Mouse (Mus musculus): Measurements from ENCODE around the gene Astl.

Astl gene

DNA sequence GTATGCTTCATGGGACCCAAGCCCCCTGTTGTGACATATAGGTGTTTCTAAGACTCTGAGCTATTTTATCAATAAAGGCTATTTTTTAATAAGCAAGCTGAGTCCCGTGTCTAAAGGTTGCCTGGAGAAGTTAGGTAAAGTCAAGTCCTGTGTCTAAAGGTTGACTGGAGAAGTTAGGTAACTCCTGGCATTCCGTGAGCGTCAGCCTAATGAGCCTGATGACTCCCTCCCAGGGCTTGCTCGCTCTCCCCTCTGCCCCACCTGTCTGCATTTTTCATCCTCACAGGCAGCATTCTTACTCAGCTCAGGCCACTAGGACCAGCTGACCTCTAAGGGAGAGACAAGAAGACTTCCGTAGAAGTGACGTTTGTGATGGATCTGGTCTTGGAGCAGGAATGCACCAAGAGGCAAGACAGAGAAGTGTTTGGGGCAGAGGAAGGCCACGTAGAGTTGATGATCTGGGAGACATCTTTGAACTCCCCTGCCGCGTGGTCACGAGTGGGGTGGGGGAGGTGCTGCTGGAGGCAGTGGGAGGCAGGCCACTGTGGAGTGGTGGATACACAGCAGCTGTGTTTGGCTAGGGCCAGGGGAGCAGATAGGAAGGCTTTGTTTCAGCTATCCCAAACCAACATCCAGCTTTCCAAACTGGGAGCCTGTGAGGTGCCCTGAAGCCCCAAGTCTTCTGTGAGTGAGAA, 28.8 kb downstream of the Astl start:
- no peak for DNase-seq (ENCODE audit: low spot score in 2 of 2)

DNA sequence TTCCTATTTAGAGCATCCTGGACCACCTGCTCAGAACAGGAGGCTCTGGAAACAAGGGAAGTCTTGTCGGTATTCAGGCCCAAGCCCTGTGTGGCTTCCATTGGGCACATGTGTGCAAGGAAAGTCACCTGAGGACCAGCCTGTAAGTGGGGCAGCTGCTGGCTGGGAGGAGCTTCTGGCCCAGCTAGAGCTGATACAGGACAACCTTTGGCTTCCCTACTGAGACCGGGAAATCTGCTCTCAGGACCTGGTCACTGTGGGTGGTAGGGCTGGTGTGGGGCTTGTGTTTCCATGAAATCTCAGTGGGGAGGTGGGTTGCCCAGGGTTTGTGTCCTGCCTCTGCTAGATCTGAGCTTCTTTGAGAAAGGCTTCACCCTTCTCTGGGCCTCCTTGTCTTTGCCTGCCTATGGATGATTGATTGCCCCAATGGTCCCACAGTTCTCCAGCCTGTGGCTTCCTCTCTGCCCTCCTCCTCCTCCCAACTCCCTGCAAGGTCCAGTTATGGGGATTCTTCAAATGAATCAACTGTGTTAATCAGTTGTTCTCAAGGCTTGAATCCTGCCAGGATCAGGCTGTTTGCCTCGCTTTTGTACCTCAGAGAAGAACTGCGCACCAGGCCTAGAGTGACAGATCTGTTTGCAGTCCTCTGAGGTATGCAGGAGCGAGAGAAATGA, 31.4 kb downstream of the Astl start:
- no peak for DNase-seq (ENCODE audit: low spot score in 2 of 2)

DNA sequence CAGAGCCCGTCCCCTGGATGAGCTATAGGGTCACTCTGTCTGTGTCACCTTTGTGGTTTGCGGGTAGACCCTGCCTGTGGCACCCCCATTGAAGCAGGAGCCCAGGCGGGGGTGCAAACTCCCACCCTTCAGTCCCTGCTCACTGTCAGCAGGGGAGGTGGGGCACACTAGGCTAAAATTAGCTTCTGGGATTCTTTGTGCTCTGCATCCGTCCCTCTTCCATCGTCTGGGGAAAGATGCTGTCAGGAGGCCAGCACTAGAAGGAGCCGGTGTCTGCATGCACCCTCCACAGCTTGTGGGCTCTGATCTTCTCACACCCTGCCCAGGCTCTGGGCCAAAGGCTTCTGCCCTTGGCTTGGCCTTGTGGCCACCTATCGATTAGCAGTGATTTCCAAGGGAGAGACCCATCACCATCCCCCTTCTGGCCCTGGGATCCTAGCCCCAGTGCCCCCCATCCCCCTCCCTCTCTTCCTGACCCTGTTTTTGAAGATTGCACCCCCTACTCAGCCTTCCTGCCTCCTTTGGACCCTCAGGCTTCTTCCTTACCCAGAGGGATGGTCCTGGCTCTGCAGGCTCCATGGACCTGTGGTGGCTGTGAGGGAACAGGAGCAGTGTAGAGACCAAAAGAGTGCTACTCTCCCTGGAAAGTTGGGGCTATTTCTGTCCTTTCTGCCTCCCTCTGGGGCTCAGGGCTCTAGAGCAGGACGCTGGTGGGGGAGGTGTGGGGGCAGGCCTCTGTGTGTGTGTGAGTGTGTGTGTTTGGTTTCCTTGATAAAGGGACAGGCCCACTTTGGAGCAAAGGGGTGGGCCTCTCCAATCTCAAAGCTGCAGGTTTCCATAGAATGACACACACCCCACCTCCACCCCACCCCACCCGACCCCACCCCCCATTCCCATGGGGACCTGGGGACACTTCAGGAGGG, 32.4 kb downstream of the Astl start:
- no peak for DNase-seq (ENCODE audit: low spot score in 2 of 2)

DNA sequence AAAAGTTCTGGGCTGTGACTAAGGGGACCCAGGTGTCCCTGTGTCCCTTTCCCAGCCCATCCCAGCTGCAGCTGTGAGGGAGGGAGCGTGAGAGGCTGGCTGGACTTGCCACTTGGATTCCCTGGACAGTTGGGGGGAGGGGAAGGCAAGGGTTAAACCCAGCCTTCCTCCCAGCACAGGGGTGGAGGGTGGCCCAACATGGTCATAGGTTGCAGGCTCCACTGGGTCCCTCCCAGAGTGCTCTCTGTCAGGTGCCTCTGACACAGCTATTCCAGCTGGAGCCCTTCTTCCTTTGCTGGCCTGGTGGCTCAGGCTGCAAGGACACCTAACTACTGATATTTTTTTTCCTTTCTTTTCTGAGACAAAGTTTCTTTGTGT, 33.0 kb downstream of the Astl start:
- no peak for DNase-seq (ENCODE audit: low spot score in 2 of 2)

DNA sequence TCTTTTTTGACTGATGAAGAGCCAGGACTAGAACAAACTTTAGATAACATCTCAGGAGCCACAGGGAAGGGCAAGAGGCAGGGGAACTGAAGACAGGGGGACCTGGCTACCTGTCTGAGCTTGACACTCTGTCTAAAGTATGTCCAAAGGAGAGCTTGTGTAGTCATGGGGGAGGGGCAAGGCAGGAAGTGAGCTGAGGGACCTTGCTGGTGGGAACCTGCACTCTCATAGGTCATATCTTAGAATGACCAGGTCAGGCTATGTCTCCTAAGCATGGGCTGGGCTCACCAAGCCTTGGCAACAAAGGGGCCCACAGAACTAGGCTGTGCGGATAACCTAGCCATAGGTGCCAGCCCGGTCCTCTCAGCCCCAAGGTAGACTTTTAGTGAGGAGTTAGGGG, 33.6 kb downstream of the Astl start:
- DNase-seq (ENCODE audit: low spot score in 2 of 2), result no peak

DNA sequence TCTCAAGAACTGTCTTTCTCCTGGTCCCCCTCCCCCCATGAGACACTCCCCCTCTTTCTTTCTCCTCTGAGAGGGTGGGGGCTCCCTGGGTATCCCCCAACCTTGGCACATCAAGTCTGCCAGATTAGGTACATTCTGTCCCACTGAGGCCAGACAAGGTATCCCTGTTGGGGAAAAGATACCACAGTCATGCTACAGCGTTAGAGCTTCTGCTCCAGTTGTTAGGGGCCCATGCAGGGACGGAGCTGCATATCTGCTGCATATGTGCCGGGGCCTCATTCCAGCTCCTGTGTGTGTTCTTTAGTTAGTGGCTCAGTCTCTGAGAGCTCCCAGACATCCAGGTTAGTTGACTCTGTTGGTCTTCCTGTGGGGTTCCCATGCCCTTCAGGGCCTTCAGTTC, 35.7 kb downstream of the Astl start:
- no peak for DNase-seq (ENCODE audit: low spot score in 2 of 2)

DNA sequence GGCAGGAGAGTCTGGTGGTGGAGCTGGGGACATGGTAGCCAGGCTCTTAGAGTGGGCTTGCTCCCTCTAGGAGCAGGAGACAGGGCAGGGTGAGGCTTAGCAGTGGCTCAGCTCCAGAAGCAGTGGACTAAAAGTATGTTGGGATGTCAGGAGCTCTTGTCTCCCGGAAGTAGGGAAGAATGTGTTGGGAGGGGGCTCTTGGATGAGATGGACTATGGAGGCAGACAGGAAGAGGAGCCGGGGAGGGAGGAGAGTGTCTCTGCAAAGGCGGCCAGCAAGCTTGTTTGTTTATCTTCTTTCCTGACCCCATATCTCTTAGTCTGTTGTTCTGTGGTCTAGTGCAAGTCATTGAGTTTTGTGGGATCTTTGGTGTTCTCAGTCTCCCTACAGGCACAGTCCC, 36.6 kb downstream of the Astl start:
- no peak for DNase-seq (ENCODE audit: low spot score in 2 of 2)

DNA sequence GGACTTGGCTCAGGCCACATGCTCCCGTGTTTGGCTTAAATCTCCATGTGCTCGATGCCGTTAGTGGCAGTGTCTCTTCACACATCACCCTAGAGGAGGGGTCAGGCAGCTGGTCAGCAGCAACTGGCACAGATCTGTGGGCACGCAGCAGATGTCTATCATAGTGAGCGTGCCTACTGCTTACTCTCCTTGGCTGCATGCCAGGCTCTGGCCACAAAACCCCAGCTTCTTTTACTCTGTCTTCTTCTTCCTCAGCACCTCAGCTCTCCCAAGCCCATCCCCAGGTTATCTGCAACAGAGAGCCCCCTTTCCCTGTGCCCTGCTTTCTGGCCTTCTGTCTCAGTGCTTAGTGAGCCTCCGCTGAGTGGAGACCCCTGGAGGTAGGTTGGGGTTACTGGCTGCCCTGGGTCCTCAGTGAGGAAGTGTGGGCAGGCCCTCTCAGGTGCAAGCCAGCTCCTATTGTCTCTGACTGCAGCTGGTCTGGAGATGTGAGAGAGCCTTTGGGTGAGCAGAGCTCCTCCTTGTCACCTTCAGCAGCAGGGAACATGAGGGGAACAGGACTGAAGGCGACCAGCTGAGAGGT, 37.4 kb downstream of the Astl start:
- DNase-seq (ENCODE audit: low spot score in 2 of 2), result no peak

DNA sequence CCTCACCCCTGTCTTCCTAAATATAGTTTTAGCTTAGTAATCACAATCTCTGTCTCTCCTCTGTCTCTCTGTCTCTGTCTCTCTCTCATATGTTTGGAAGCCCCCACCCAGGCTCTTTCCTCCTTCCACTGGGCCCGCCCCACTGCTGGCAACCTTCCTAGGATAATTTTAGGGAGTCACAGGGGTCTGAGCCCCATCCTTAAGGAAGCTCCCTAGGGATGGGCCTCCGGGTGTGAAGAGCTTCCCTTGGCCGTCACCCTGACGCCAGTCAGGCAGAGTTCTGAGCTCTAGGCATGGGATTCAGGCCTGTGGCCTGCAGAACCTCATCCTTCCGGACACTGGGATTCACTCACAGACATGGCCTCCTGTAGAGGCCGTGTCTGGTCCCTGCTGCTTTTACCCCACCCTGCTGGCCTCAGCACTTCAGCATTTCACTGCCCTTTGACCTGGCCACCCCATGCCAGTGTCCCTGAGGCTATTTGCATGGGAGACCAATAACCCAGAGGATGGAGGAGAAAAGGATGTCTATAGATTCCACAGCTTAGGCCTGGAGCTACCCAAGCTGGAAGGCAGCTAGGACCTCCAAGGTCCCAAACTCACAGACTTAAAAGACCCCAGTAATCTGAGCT, 38.1 kb downstream of the Astl start:
- no peak for DNase-seq (ENCODE audit: low spot score in 2 of 2)

DNA sequence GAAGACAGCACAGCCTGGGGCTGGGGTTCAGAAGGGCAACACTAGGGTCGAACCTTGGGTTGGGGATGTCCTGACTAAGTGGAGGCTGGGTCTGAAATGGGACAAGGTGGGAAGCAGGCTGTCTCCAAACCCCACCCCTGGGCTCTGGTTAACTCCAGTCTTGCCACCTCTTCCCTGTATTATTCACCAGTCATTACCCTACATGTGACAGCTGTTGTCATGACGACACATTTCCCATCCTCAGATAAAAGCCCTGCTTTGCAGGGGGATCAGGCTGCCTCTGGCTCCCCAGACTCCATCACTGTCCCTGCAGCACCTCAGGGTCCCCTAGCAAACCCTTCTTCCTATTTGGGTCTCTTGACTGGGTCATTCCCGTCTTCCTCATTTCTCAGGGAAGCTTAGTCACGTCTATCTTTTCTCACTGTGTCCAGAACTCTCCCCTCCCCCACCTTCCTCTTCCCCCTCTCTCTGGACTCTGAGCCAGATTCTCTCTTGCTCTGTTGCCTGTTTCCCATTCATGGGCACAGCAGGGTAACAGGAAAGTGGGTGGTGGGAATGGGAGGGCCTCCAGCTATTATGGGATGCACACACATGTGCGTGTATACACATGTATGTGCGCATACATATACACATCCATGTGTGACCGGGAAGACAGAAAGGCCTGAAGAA, 39.6 kb downstream of the Astl start:
- no peak for DNase-seq (ENCODE audit: low spot score in 2 of 2)

DNA sequence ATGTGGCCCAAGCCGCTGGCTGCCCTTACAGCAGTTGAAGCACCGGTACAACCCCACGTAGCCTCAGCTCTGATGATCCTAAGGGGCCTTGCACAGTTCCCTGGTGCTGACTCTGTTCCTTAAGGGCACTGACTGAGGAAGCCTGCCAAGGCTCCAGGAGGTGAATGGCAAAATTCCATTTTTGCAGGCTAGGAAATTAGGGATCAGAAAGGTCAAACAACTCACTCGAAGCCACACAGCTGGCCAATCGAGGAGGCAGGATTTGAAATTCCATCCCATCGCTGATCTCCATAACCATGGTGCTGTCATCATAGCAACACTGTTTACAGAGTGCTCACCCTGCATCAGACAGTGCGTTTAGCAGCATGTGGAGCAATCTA, 40.2 kb downstream of the Astl start:
- DNase-seq (ENCODE audit: low spot score in 2 of 2), result no peak

DNA sequence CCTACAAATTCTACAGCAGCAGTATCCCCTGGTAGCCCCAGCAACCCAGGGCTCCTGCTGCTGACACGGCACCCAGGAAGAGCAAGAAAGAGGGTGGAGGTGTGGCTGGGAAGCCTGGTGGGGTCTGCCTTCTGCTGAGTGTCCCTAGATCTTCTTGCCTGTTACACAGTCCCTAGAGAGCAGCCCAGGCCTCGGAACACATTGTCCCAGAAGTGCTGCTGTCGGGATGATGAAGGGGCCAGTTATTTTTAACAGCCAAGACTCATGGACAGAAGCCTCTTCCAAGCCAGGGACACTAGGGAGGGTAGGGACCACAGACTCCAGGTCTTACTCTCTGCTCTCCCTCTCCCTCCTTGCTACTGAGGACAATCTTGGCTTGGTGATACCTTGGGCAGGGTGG, 40.8 kb downstream of the Astl start:
- no peak for DNase-seq (ENCODE audit: low spot score in 2 of 2)

DNA sequence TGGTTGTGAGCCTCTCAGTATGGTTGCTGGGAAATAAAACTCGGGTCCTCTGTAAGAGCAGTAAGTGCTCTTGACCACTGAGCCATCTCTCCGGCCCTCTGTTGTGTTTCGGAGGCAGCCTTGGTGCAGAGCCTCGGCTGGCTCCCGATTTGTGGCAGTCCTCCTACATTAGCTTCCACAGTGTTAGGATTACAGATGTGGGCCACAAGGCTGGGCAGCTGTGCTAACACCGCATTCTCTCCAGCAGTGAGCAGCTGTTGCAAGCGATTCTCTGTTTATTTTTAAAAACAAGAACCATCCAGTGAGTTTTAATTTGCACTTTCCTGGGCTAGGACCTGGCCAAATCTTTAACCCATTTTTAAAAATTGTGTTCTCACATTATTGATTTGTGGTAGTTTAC, 45.4 kb downstream of the Astl start:
- DNase-seq (ENCODE audit: low spot score in 2 of 2), result no peak

DNA sequence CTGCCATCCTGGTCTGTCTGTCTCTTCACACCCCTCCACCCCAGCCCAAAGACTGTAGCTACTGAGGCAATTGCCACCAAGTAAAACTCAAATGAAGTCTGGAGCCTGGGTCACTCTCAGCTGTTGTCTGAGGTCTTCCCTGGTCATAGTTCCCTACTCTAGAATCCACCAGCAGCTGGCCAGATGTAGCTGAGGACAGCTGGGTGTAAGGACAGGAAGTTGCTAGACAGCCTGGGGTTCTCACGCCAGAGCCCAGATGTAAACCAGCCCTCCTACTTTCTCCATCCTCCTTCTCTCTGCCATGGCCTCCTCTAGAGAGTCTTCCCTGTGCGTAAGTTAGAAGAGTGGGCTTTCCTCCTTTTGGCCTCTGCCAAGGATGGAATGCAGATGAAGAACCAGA, 49.1 kb downstream of the Astl start:
- no peak for DNase-seq (ENCODE audit: low spot score in 2 of 2)

DNA sequence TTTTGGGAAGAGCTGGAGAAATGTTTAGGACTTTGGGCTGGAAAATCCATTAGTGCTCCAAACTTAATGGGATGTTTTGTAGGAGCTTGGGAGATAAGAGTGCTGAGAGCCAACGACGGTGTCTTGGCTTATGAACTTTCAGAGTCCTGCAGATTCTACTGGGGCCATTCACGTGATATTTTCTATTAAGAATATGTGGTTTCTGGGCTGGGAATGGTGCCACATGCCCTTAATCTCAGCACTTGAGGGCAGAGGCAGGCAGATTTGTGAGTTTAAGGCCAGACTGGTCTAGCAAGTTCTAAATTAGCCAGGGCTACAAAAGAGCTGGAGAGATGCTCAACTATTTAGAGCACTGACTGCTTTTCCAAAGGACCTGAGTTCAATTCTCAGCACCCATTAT, 51.9 kb downstream of the Astl start:
- no peak for DNase-seq (ENCODE audit: low spot score in 2 of 2)

DNA sequence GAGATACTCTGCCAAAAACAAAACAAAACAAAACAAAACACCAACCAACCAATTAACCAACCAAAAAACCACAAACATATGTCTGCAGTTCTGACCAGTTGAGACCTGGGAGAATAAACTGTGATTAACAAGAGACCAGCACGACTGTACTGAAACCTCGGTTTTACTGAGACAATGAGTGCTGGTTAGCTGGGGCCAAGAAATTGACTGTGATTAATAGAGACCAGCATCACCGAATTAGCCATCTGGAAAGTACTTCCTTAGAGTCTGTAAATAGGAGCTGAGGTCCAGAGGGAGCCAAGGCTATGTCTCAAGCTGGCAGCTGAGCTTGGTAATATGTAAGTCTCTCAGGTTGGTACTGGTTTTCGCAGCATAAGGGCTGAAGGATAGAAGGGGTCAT, 52.4 kb downstream of the Astl start:
- no peak for DNase-seq (ENCODE audit: low spot score in 2 of 2)

DNA sequence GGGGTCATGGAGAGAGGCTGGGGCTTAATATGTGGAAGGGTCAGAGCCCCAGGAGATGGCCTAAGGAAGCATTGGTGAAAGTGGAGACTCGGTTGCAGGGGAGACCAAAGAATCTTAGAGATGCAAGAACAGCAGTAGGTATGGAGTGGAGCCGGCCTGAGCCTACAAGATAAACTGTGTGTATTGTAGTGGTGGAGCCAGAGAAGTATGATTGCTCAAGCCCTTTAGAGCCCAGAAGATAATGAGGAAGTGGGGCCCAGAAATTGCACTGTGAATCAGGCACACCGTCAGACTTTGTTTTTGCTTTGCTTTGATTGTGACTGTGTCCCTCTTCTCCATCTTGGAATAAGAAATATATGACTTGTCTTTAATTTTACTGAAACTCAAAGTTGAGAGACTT, 52.9 kb downstream of the Astl start:
- no peak for DNase-seq (ENCODE audit: low spot score in 2 of 2)

DNA sequence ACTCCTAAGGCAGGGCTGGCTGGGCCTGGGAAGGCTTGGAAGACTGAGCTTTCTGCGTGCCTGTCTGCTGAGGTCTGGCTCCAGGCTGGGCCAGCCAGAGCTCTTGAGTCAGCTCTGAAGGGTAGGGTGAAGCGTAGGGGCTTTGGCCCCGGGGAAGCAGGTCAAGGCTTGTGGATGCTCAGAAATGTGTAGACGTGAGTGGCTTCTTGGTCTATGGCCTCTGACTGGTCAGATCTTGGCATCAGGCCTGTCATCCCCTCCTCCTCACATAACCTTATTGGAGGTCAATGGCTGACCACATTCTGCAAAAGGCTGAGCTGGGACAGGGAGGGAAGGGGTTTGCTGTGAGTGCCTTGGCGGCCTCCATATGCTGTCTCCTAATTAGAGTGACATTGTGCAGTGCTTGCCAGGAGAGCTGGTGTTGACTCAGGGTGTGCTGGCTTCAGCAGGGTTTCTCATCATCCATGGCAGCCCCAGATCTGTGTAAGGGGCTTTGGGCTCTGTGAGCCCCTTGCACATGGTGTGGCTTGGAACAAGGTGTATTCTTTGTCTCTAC, 56.2 kb downstream of the Astl start:
- DNase-seq (ENCODE audit: low spot score in 2 of 2), result no peak

DNA sequence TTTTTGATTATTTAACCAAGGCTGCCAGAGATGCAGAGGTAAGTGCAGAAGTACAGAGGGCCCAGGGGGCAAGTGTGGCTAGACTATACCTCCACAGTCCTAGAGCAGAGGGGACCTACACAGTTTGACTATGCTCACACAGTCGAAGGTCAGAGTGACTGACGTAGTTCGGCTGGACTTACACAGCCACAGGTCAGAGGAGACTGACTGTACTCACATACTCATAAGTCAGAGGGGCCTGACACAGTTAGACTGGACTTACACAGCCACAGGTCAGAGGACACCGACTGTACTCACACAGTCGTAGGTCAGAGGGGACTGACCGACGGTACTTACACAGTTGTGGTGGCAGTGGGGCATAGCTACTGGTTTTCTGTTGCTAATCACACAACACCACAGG, 60.3 kb downstream of the Astl start:
- no peak for DNase-seq (ENCODE audit: low spot score in 2 of 2)

Data from frontal cortex, postnatal 25 days (tissue).